Mouse (Mus musculus) layer of hippocampus, adult 6 months (tissue): ENCODE data around the gene Smim7. TPM values are rescaled to one million over a fixed set of nuclear protein-coding genes. Genes with fewer than 3 reads are reported as not detected.

Source experiments
- long read RNA-seq, 2 experiments: library from polyadenylated mRNA; unstranded; transcript quantifications; one replicate each; pipeline ENCODE4 v2.0.0; 2019 to 2020
- microRNA-seq: library from miRNA; unstranded; fragments of <30 nt; microRNA quantifications from one replicate; pipeline ENCODE4 v1.2.0, GENCODE M21; 2020
- polyA plus RNA-seq: library from polyadenylated mRNA; unstranded; fragments of <200 nt; fragmentation: Nextera tagmentation; gene quantifications from 2 replicates; pipeline ENCODE4 v1.2.3, GENCODE M21; 2021

Smim7 gene
- polyA plus RNA-seq = 104 and 112 TPM in 2 replicates
- long read RNA-seq, experiment 1, transcript Smim7-201 (4 exons, 642 nt) = minor isoform, 17 of 294 reads
- long read RNA-seq, experiment 1, transcript Smim7-203 (5 exons, 2,892 nt) = major isoform, 254 of 294 reads
- long read RNA-seq, experiment 1, partial matches to known transcripts = 4 of 294 reads
- long read RNA-seq, experiment 1, other reads (novel, unspliced or antisense) = 19 of 294 reads
- long read RNA-seq, experiment 2, transcript Smim7-201 (4 exons, 642 nt) = minor isoform, 29 of 621 reads
- long read RNA-seq, experiment 2, transcript Smim7-203 (5 exons, 2,892 nt) = major isoform, 577 of 621 reads
- long read RNA-seq, experiment 2, partial matches to known transcripts = 2 of 621 reads
- long read RNA-seq, experiment 2, other reads (novel, unspliced or antisense) = 13 of 621 reads

DNA sequence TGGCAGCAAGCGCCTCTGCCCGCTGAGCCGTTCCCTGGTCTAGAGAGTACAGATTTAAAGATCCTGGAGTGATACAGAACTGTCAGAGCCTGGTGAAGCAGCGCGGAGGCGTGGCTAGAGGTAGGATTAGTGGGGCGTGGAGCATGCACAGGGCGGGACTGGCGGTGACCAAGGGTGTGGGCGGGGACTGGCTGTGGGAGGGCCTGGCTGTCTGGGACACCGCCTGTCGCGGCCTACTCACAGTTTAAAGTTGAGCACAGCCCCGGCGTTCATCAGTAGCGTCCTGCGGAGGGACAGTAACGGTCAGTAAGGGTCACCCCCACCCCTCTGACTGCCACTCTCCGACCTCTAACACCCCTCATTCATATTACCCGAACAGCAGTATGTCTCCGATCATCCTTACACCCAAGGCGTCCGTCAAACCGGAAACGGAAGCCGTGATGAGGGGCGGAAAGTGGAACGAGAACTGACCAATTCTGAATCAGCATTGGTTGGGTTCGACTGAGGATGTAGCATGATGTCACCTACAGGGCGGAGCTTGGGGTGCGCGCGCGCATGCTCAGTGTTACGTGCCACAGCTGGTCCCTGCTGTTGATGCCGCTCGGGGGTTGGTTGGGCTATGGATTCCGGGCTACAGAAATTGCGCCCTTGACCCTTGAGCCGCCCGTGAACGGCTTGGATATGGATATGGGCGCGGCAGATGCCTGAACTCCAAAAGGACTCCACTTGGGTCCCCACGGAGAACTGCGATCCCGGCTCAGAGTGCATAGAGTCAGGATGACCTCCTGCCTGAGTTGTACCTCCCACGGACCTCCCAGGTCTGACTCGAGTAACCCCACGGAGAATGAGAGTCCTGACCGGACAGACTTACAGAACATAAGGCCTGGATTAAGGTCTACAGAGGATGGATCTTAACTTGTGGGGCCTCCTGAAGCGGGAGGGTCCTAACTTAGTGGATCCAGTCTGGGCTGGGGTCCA lies at the start of gene Smim7:
Gene Smim7 (minus strand): TSS at position 456 of the 978 bp plus-strand sequence.

DNA sequence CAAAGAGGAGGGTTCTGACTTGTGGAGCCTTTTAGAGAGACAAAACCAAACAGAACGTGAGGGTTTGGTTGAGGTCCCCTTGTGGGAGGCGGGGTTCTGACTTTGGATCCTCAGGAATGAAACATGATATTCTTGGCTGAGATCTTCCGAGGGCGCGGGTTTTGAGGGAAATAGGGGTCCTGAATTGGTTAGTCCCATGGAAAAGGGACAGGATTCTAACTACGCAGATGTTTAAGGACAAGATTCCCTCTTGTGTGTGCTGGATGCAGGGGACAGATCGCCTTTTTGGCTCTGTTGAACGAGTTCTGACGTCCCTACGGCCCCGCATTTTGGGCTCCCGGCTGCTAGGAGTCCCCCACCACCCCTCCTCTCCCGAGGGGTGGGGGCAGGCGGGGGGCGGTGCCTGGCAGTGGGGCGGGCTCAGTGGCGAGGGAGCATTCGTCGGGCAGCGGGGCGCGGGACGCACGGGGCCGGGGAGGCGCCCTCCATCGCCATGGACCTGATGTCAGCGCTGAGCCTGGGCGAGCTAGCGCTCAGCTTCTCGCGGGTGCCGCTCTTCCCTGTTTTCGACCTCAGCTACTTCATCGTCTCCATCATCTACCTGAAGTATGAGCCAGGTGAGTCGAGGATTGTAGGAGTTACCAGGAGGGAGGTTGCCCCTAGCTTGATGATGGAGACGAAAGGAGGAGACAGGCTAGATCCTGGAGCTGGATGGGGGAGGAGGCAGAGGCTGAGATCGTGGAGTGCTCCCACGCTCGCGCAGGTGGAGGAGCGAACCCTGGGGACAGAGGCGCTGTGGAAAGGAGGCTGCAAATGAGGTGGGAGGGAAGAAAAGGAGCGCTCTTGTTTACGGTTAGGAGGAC lies 954 bp upstream of the Smim7 start, which contains the start of gene Tmem38a:
Gene Tmem38a (plus strand): TSS at position 445 of the 863 bp plus-strand sequence.

DNA sequence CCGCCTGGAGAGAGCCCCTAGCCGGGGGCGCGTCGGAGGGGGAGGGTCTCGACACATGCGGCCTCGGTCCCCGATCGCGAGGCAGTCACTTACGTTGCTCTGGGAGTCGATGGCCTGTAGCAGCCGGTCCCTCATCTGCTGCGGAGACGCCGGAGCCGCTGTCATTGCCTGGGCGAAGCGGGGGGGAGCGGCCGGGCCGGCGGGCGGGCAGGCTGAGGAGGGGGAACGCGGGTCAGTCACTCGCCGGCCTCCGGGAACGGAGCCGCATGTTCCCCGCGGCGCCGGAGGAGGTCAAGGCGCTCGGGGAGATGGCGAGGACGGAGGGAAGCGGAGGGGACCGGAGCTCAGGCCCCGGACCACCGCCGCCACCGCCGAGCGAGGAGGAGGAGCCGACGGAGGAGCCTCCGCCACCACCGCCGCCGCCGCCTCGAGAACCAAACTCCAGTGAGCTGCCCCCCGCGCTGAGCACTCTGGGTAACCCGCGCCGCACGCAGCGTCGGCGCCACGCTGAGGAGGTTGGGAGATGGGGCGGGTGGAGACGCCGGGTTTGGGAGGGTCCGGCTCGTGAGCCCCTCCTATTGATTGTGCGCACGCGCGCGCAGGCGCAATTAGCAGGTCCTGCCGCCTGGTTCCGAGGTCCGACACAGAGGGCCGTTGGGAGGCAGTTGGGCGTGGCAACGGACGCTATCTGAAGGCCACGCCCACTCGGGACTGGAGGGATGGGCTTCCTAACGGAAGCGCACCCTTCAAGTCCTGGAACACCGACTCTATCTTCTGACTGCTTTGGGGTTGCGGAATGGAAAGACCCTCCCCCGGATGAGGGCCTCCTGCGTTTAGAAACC lies 22.9 kb downstream of the Smim7 start, which contains the start of gene Med26:
Gene Med26 (minus strand): TSS at position 469 of the 842 bp plus-strand sequence.

Small RNA genes lying within 50 kb of the gene (microRNA-seq; reads per million reads assigned to microRNA genes)
- not detected for gene Gm28019

Other genes starting within 250 kb of the Smim7 start
- gene Eps15l1, start 149.6 kb downstream of the Smim7 start, polyA plus RNA-seq = 18.8 and 19.3 TPM in 2 replicates
- gene Calr3, start 127.2 kb downstream of the Smim7 start, polyA plus RNA-seq = 1.4 and 1.8 TPM in 2 replicates
- gene 1700030K09Rik, start 127.2 kb downstream of the Smim7 start, polyA plus RNA-seq = 6.5 and 6.7 TPM in 2 replicates
- gene Cherp, start 95.9 kb downstream of the Smim7 start, polyA plus RNA-seq = 29.2 and 34.8 TPM in 2 replicates
- gene Slc35e1, start 78.5 kb downstream of the Smim7 start, polyA plus RNA-seq = 4.5 and 4.7 TPM in 2 replicates
- 3.1 and 4.5 TPM in 2 replicates for gene Med26, start 22.8 kb downstream of the Smim7 start, polyA plus RNA-seq
- gene Tmem38a, start 967 bp upstream of the Smim7 start, polyA plus RNA-seq = 92.6 and 100 TPM in 2 replicates
- gene Nwd1, start 75.6 kb upstream of the Smim7 start, polyA plus RNA-seq = 5.3 and 6.9 TPM in 2 replicates
- gene Sin3b, start 152.2 kb upstream of the Smim7 start, polyA plus RNA-seq = 50.3 and 53.4 TPM in 2 replicates
- gene F2rl3, start 190.8 kb upstream of the Smim7 start, polyA plus RNA-seq = 0.14 TPM in 1 of 2 replicates, not detected in the other